ENCODE assay signal across 7 mouse cellular contexts in genomic region chr11:100413541-100413940, GRCm38 (mm10). TPM values are rescaled to one million over a fixed set of nuclear protein-coding genes. Genes with fewer than 3 reads are reported as not detected.
DNase-seq lines count a peak whose midpoint lies in the region; ATAC-seq and TF ChIP-seq lines count a peak whose summit lies in the region.

No protein-coding gene starts in this region.

- TF ChIP-seq POLR2A in small intestine, adult 2 months (IDR thresholded peaks at IDR 0.05; ENCODE audit: low read depth, low read length), result no peak

- H3K4me1 ChIP-seq in lung, embryonic 15.5 days, result peaks cover 54% of the 10 kb centered on the region
- no peaks in the 10 kb centered on the region for H3K4me1 ChIP-seq in forebrain, embryonic 14.5 days (ENCODE audit: control insufficient read depth, insufficient read depth, low read length)
- H3K4me1 ChIP-seq in limb, embryonic 11.5 days (ENCODE audit: control insufficient read depth, insufficient read depth, low read length), result peaks cover 24% of the 10 kb centered on the region
- peaks cover 13% of the 10 kb centered on the region for H3K4me1 ChIP-seq in small intestine, adult 2 months (ENCODE audit: control insufficient read depth, insufficient read depth, insufficient read length, low read length)

- H3K9me3 ChIP-seq in lung, embryonic 15.5 days, result no peaks in the 10 kb centered on the region
- no peaks in the 10 kb centered on the region for H3K9me3 ChIP-seq in forebrain, embryonic 14.5 days (replicated peaks; ENCODE audit: control insufficient read depth, low read length)
- no peaks in the 10 kb centered on the region for H3K9me3 ChIP-seq in limb, embryonic 11.5 days (ENCODE audit: control insufficient read depth, low read length)

- peak overlapping the region; percentile 91 for H3K4me3 ChIP-seq in lung, embryonic 15.5 days
- peak overlapping the region; percentile 56 for H3K4me3 ChIP-seq in forebrain, embryonic 14.5 days (ENCODE audit: low read depth, low read length)
- peak overlapping the region; percentile 72 for H3K4me3 ChIP-seq in limb, embryonic 11.5 days (ENCODE audit: low read depth, low read length)
- H3K4me3 ChIP-seq in small intestine, adult 2 months (ENCODE audit: low read depth, low read length), result peak overlapping the region; percentile 65

- peak overlapping the region; percentile 89 for H3K4me2 ChIP-seq in lung, embryonic 15.5 days
- peak overlapping the region; percentile 64 for H3K4me2 ChIP-seq in forebrain, embryonic 14.5 days (ENCODE audit: low read length)
- H3K4me2 ChIP-seq in limb, embryonic 11.5 days (ENCODE audit: low read depth, severe bottlenecking), result peak overlapping the region; percentile 90

- 53% methylated on average over 11 of the region's 11 CpGs for WGBS in lung, embryonic 15.5 days
- WGBS in forebrain, embryonic 14.5 days, result 74% methylated on average over 11 of the region's 11 CpGs
- 74% methylated on average over 11 of the region's 11 CpGs for WGBS in limb, embryonic 11.5 days
- WGBS in small intestine, adult 2 months, result 81% methylated on average over 11 of the region's 11 CpGs

- no peaks in the 10 kb centered on the region for H3K27me3 ChIP-seq in lung, embryonic 15.5 days
- peaks cover 13% of the 10 kb centered on the region; the same call in 1 of the 2 replicates for H3K27me3 ChIP-seq in forebrain, embryonic 14.5 days (replicated peaks; ENCODE audit: control insufficient read depth, insufficient read depth, low read length)
- no peaks in the 10 kb centered on the region for H3K27me3 ChIP-seq in limb, embryonic 11.5 days (ENCODE audit: control insufficient read depth, insufficient read depth, low read length)
- H3K27me3 ChIP-seq in small intestine, adult 2 months (ENCODE audit: control insufficient read depth, insufficient read depth, low read length), result peaks cover 11% of the 10 kb centered on the region

- DNase-seq in lung, adult 18-20 months, result no peak
- DNase-seq in forebrain, embryonic 14.5 days (ENCODE audit: low spot score), result no peak
- no peak for DNase-seq in limb, embryonic 11.5 days (ENCODE audit: low spot score)
- DNase-seq in T-cell, adult 2 months (ENCODE audit: low spot score), result no peak
- DNase-seq in thymus, postnatal 0 days (ENCODE audit: low spot score), result no peak

- H3K9ac ChIP-seq in lung, embryonic 15.5 days, result peak overlapping the region; percentile 88
- peak overlapping the region; percentile 70; the same call in 1 of the 2 replicates for H3K9ac ChIP-seq in forebrain, embryonic 14.5 days (ENCODE audit: low read length)
- peak overlapping the region; percentile 78 for H3K9ac ChIP-seq in limb, embryonic 11.5 days (ENCODE audit: low read length)

- H3K36me3 ChIP-seq in lung, embryonic 15.5 days, result peaks cover 20% of the 10 kb centered on the region
- H3K36me3 ChIP-seq in forebrain, embryonic 14.5 days (ENCODE audit: control insufficient read depth, insufficient read depth, low read length), result peaks cover 6% of the 10 kb centered on the region; the same call in 1 of the 2 replicates
- H3K36me3 ChIP-seq in limb, embryonic 11.5 days (ENCODE audit: control insufficient read depth, insufficient read depth, low read length), result peaks cover 4% of the 10 kb centered on the region; the same call in 1 of the 2 replicates
- H3K36me3 ChIP-seq in small intestine, adult 2 months (ENCODE audit: control insufficient read depth, insufficient read depth, low read length), result no peaks in the 10 kb centered on the region

- no peak for ATAC-seq in lung, embryonic 15.5 days (ENCODE audit: borderline replicate concordance, extremely low read depth, low FRiP score, low TSS enrichment)
- no peak for ATAC-seq in forebrain, embryonic 14.5 days
- ATAC-seq in limb, embryonic 11.5 days (ENCODE audit: insufficient number of reproducible peaks, low FRiP score, low TSS enrichment, low read depth), result no peak

- peak overlapping the region; percentile 98 for H3K27ac ChIP-seq in lung, embryonic 15.5 days
- no peak overlapping the region for H3K27ac ChIP-seq in forebrain, embryonic 14.5 days (ENCODE audit: low read depth, low read length)
- H3K27ac ChIP-seq in limb, embryonic 11.5 days (replicated peaks; ENCODE audit: low read depth, low read length), result 0 out of 2 replicates have a peak overlapping the region, but pooled peaks have one; percentile 90
- no peak overlapping the region for H3K27ac ChIP-seq in small intestine, adult 2 months (ENCODE audit: insufficient read depth, low read depth, low read length)

- TF ChIP-seq CTCF in small intestine, adult 2 months (IDR thresholded peaks at IDR 0.05; ENCODE audit: extremely low read depth, insufficient read length, insufficient replicate concordance, low read depth, low read length), result no peak

RNA-seq across cellular contexts. Expression of gene P3h4, which starts 1.1 kb away (rescaled TPM):
- 71.5 and 73.4 TPM in 2 replicates for polyA plus RNA-seq in lung, embryonic 15.5 days (2015; fragmentation: Nextera tagmentation; extraction: Ambion mirVana)
- 14.5 and 16.3 TPM in 2 replicates for polyA plus RNA-seq in forebrain, embryonic 14.5 days (2014; fragmentation: Nextera tagmentation; extraction: Ambion mirVana)
- 36.7 and 40.2 TPM in 2 replicates for polyA plus RNA-seq in limb, embryonic 11.5 days (2014; fragmentation: Nextera tagmentation; extraction: Ambion mirVana)
- polyA plus RNA-seq in small intestine, adult 2 months (2012; rRNA removed), result 11.4 and 12.8 TPM in 2 replicates
- 14.8 and 15.3 TPM in 2 replicates for polyA plus RNA-seq in thymus, postnatal 0 days (2015; fragmentation: Nextera tagmentation; extraction: Ambion mirVana)

RNA-seq across cellular contexts. Expression of gene Fkbp10, which starts 2.0 kb away (rescaled TPM):
- 142 and 143 TPM in 2 replicates for polyA plus RNA-seq in lung, embryonic 15.5 days (2015; fragmentation: Nextera tagmentation; extraction: Ambion mirVana)
- 16.1 and 20.8 TPM in 2 replicates for polyA plus RNA-seq in forebrain, embryonic 14.5 days (2014; fragmentation: Nextera tagmentation; extraction: Ambion mirVana)
- polyA plus RNA-seq in limb, embryonic 11.5 days (2014; fragmentation: Nextera tagmentation; extraction: Ambion mirVana), result 81.3 and 85.4 TPM in 2 replicates
- polyA plus RNA-seq in small intestine, adult 2 months (2012; rRNA removed), result 7.2 and 10.0 TPM in 2 replicates
- 12.2 and 16.4 TPM in 2 replicates for polyA plus RNA-seq in thymus, postnatal 0 days (2015; fragmentation: Nextera tagmentation; extraction: Ambion mirVana)

RNA-seq across cellular contexts. Expression of gene Jup, which starts 16.0 kb away (rescaled TPM):
- 122 and 136 TPM in 2 replicates for polyA plus RNA-seq in lung, embryonic 15.5 days (2015; fragmentation: Nextera tagmentation; extraction: Ambion mirVana)
- 33.3 and 50.8 TPM in 2 replicates for polyA plus RNA-seq in forebrain, embryonic 14.5 days (2014; fragmentation: Nextera tagmentation; extraction: Ambion mirVana)
- 29.8 and 32.3 TPM in 2 replicates for polyA plus RNA-seq in limb, embryonic 11.5 days (2014; fragmentation: Nextera tagmentation; extraction: Ambion mirVana)
- 253 and 689 TPM in 2 replicates for polyA plus RNA-seq in small intestine, adult 2 months (2012; rRNA removed)
- 94.2 and 95.3 TPM in 2 replicates for polyA plus RNA-seq in thymus, postnatal 0 days (2015; fragmentation: Nextera tagmentation; extraction: Ambion mirVana)

RNA-seq across cellular contexts. Expression of gene Nt5c3b, which starts 28.1 kb away (rescaled TPM):
- 129 and 133 TPM in 2 replicates for polyA plus RNA-seq in lung, embryonic 15.5 days (2015; fragmentation: Nextera tagmentation; extraction: Ambion mirVana)
- polyA plus RNA-seq in forebrain, embryonic 14.5 days (2014; fragmentation: Nextera tagmentation; extraction: Ambion mirVana), result 99.6 and 109 TPM in 2 replicates
- 157 and 160 TPM in 2 replicates for polyA plus RNA-seq in limb, embryonic 11.5 days (2014; fragmentation: Nextera tagmentation; extraction: Ambion mirVana)
- polyA plus RNA-seq in small intestine, adult 2 months (2012; rRNA removed), result 7.9 and 8.4 TPM in 2 replicates
- polyA plus RNA-seq in thymus, postnatal 0 days (2015; fragmentation: Nextera tagmentation; extraction: Ambion mirVana), result 147 TPM in 2 replicates

RNA-seq across cellular contexts. Expression of gene Klhl10, which starts 28.2 kb away (rescaled TPM):
- 0.56 and 0.88 TPM in 2 replicates for polyA plus RNA-seq in lung, embryonic 15.5 days (2015; fragmentation: Nextera tagmentation; extraction: Ambion mirVana)
- 0.59 and 0.71 TPM in 2 replicates for polyA plus RNA-seq in forebrain, embryonic 14.5 days (2014; fragmentation: Nextera tagmentation; extraction: Ambion mirVana)
- 0.93 and 1.0 TPM in 2 replicates for polyA plus RNA-seq in limb, embryonic 11.5 days (2014; fragmentation: Nextera tagmentation; extraction: Ambion mirVana)
- polyA plus RNA-seq in small intestine, adult 2 months (2012; rRNA removed), result 0.04 TPM in 1 of 2 replicates, not detected in the other
- polyA plus RNA-seq in thymus, postnatal 0 days (2015; fragmentation: Nextera tagmentation; extraction: Ambion mirVana), result 0.39 and 0.55 TPM in 2 replicates

Comparison
In these comparisons a context has a peak if more than half of its experiments do, and no peak if none do; other contexts are left out.
1. H3K27ac ChIP-seq: peak in lung, embryonic 15.5 days (single experiment) and limb, embryonic 11.5 days (single experiment); none in forebrain, embryonic 14.5 days (single experiment) and small intestine, adult 2 months (single experiment).
2. Peak in every context shown above with its lines, with median percentiles within 50 percentile points of each other: H3K4me2 ChIP-seq, H3K4me3 ChIP-seq and H3K9ac ChIP-seq.